Mouse (Mus musculus) forebrain, embryonic 14.5 days (tissue): ENCODE measurements around the gene Fbxo11. TPM values are rescaled to one million over a fixed set of nuclear protein-coding genes. Genes with fewer than 3 reads are reported as not detected.
A peak's percentile ranks its signal among the peaks of the same experiment; 100 is the strongest.
"Not testable (repeated sequence)": the region's sequence is repeated elsewhere in the genome, so short reads cannot be mapped to it uniquely, and the experiment has no call there.

Experiments
- ATAC-seq: fragments of 200-750 bp; cut with Nextera tagmentation; 2 replicates; pipeline ENCODE4 v1.8.0; 2017; ENCODE audit warnings: mild to moderate bottlenecking, moderate library complexity
- DNase-seq: peaks from one replicate; pipeline ENCODE4 v3.0.0-alpha.2; 2015; ENCODE audit warnings: low spot score
- H3K27ac ChIP-seq: fragments of 300-500 bp; sonication (generic); 2 replicates; pipeline ENCODE4 v1.5.1; 2014; ENCODE audit warnings: low read depth, mild to moderate bottlenecking, control low read depth, low read length, moderate library complexity
- H3K27me3 ChIP-seq: fragments of 300-500 bp; sonication (generic); replicated peaks from 2 replicates; pipeline ENCODE4 v1.6.1; 2014; ENCODE audit warnings: low read length, control low read depth, mixed read lengths; ENCODE audit not compliant: control insufficient read depth, insufficient read depth
- H3K36me3 ChIP-seq: fragments of 300-500 bp; sonication (generic); 2 replicates; pipeline ENCODE4 v1.6.1; 2014; ENCODE audit warnings: low read length, control low read depth; ENCODE audit not compliant: control insufficient read depth, insufficient read depth
- H3K4me1 ChIP-seq: fragments of 300-500 bp; sonication (generic); 2 replicates; pipeline ENCODE4 v1.6.1; 2014; ENCODE audit warnings: antibody characterized with exemption, low read length, control low read depth; ENCODE audit not compliant: control insufficient read depth, insufficient read depth
- H3K4me2 ChIP-seq: fragments of 300-500 bp; sonication (generic); 2 replicates; pipeline ENCODE4 v1.6.1; 2014; ENCODE audit warnings: mild to moderate bottlenecking, control low read depth, low read length
- H3K4me3 ChIP-seq: fragments of 300-500 bp; sonication (generic); 2 replicates; pipeline ENCODE4 v1.5.1; 2014; ENCODE audit warnings: low read depth, low read length, control low read depth
- H3K9ac ChIP-seq: fragments of 300-500 bp; sonication (generic); 2 replicates; pipeline ENCODE4 v1.6.1; 2014; ENCODE audit warnings: mild to moderate bottlenecking, low read length, control low read depth, moderate library complexity
- H3K9me3 ChIP-seq: fragments of 300-500 bp; sonication (generic); replicated peaks from 2 replicates; pipeline ENCODE4 v1.6.1; 2016; ENCODE audit warnings: low read length, control low read depth, mixed read lengths; ENCODE audit not compliant: control insufficient read depth
- WGBS: fragments of 180-500 bp; shearing (Covaris S2); extraction: QIAGEN DNeasy Blood & Tissue Kit; methylation state at CpG from one replicate; pipeline ENCODE4 v1.1.7; 2014; 5-methylcytosine and 5-hydroxymethylcytosine counted together
- polyA plus RNA-seq: library from polyadenylated mRNA; unstranded; fragments of >200 nt; fragmentation: Nextera tagmentation; extraction: Ambion mirVana; gene quantifications from 2 replicates; pipeline ENCODE4 v1.2.1, GENCODE M21; 2014

Fbxo11 gene
- polyA plus RNA-seq, 1 experiment from 2014 or later = 39.6 TPM

DNA sequence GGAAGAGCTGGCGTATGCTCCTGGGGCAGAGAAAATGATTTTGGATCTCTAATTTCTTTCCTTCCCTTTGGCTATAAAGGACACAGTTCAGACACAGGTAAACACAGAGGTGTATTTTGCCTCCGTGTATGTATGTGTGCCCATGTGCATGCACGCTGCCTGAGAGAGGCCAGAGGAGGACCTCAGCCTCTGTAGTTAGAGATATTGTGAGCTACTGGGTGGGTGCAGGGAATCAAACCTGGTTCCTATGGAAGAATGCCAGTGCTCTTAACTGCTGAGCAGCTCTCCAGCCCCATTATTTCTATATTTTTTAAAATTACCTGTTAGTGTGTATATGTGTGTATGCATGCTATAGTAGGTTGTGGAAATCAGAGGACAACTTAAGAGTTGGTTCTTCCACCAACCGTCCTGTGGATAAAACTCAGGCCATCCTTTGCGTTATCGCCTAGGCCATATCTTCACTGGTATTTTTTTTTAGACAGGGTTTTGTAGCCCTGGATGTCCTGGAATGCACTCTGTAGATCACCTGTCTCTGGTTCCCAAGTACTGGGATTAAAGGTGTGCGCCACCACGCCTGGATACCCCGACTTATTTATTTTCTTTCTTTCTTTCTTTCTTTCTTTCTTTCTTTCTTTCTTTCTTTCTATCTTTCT, 88.8 kb downstream of the Fbxo11 start:
- peak overlapping the region; percentile 99 for H3K4me3 ChIP-seq
- no peak for ATAC-seq
- WGBS = 68% methylated on average over 9 of the region's 9 CpGs

GRCm38 (mm10) chr17:87975229-87975853, 89.8 kb downstream of the Fbxo11 start:
- Histone ChIP-seq H3K9ac (peak overlapping the region; percentile 92), H3K4me1 (peaks cover 12% of the 10 kb centered on the region), H3K9me3 (no peaks in the 10 kb centered on the region), H3K36me3 (peaks cover 15% of the 10 kb centered on the region; the same call in 1 of the 2 replicates), H3K4me2 (peak overlapping the region; percentile 85), H3K27ac (peak overlapping the region; percentile 86), H3K27me3 (no peaks in the 10 kb centered on the region), H3K4me3 (peak overlapping the region; percentile 99)
- peak; percentile 69 for ATAC-seq
- WGBS = under 1% methylated on average over 55 of the region's 68 CpGs
- DNase-seq = peak; percentile 46

More for the DNA sequence above, 88.8 kb downstream of the Fbxo11 start:
- no peak for DNase-seq
- Histone ChIP-seq H3K27ac (no peak overlapping the region), H3K4me1 (peaks cover 12% of the 10 kb centered on the region), H3K27me3 (no peaks in the 10 kb centered on the region), H3K36me3 (peaks cover 22% of the 10 kb centered on the region), H3K4me2 (peak overlapping the region; percentile 85), H3K9ac (peak overlapping the region; percentile 92), H3K9me3 (no peaks in the 10 kb centered on the region)

GRCm38 (mm10) chr17:87974629-87975228, 90.4 kb downstream of the Fbxo11 start, which contains the start of gene Msh6:
TSS of gene Msh6 (plus strand) at chr17:87975062.
- WGBS = under 1% methylated on average over 60 of the region's 63 CpGs
- Histone ChIP-seq H3K9ac (peak within 1 kb of the TSS; percentile 92), H3K4me1 (peaks cover 12% of the 10 kb centered on the region)

DNA sequence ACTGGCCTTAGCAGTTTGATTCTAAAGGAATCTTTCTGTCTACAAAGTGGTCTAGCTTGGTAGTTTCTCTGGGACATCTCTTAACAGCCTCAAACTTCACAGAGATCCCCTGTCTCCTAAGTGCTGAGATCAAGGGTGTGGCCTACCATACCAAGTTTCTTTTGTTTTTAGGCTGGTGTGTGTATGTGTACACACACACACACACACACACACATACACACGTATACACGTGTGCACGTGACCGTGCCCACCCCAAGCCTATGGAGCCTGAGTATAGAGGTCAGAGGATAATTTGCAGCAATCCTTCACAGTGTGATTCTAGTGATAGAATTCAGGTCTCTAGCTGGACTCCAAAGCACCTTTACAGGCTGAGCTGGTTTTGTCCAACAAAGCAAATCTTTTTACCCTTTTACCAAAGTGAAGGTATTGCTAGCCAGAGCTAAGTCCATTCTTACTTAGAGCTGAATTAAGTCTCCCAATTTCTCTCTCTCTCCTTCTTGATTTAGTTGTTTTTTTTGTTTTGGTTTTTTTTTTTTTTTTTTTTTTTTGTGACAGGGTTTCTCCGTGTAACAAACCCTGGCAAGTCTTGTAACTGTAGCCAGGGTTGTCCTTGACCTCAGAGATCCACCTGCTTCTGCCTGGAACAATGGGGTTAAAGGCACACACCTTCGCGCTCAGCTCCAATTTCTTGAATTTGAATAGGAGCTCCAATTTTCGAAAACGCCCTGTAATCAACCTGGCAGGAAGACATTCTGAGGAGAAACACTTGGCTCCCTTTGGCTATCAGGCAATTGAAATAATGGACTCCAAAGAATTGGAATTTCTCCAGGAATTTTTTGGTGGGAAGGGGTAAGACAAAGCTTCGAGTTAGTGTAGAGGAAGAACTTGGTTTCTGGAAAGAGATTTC, 91.6 kb downstream of the Fbxo11 start:
- Histone ChIP-seq H3K4me2 (peak overlapping the region; percentile 85; the same call in 1 of the 2 replicates), H3K36me3 (peaks cover 9% of the 10 kb centered on the region; the same call in 1 of the 2 replicates), H3K27me3 (no peaks in the 10 kb centered on the region), H3K4me3 (no peak overlapping the region), H3K4me1 (peaks cover 12% of the 10 kb centered on the region), H3K9me3 (no peaks in the 10 kb centered on the region), H3K27ac (no peak overlapping the region), H3K9ac (peak overlapping the region; percentile 62; the same call in 1 of the 2 replicates)
- 65% methylated on average over 10 of the region's 10 CpGs for WGBS
- ATAC-seq (no peak), DNase-seq (no peak)

More at GRCm38 (mm10) chr17:87974629-87975228, 90.4 kb downstream of the Fbxo11 start, which contains the start of gene Msh6:
- peaks cover 11% of the 10 kb centered on the region; the same call in 1 of the 2 replicates for H3K36me3 ChIP-seq
- H3K9me3 ChIP-seq = no peaks in the 10 kb centered on the region
- H3K27me3 ChIP-seq = no peaks in the 10 kb centered on the region
- H3K4me2 ChIP-seq = peak within 1 kb of the TSS; percentile 85
- H3K4me3 ChIP-seq = peak within 1 kb of the TSS; percentile 99
- DNase-seq = peak; percentile 98
- H3K27ac ChIP-seq = peak within 1 kb of the TSS; percentile 86
- ATAC-seq = peak; percentile 99

- H3K36me3 ChIP-seq = peaks cover 3% of the 10 kb centered on the region; the same call in 1 of the 2 replicates
- no peak overlapping the region for H3K9ac ChIP-seq
- H3K9me3 ChIP-seq = no peaks in the 10 kb centered on the region
- no peak overlapping the region for H3K4me2 ChIP-seq
- DNase-seq (no peak), ATAC-seq (no peak)
- H3K27ac ChIP-seq = no peak overlapping the region
- no peaks in the 10 kb centered on the region for H3K27me3 ChIP-seq
- H3K4me1 ChIP-seq = peaks cover 12% of the 10 kb centered on the region
- WGBS = 80% methylated on average over 5 of the region's 5 CpGs
- no peak overlapping the region for H3K4me3 ChIP-seq
Measured at GRCm38 (mm10) chr17:87972856-87973255, 92.2 kb downstream of the Fbxo11 start.

- not testable (repeated sequence) for H3K4me3 ChIP-seq, H3K9ac ChIP-seq, H3K36me3 ChIP-seq, DNase-seq, H3K27me3 ChIP-seq, H3K4me2 ChIP-seq, ATAC-seq, H3K27ac ChIP-seq, H3K9me3 ChIP-seq
- WGBS = 87% methylated on average over 15 of the region's 15 CpGs
- peaks cover 12% of the 10 kb centered on the region for H3K4me1 ChIP-seq
Measured at GRCm38 (mm10) chr17:87971696-87972591, 93.1 kb downstream of the Fbxo11 start.

DNA sequence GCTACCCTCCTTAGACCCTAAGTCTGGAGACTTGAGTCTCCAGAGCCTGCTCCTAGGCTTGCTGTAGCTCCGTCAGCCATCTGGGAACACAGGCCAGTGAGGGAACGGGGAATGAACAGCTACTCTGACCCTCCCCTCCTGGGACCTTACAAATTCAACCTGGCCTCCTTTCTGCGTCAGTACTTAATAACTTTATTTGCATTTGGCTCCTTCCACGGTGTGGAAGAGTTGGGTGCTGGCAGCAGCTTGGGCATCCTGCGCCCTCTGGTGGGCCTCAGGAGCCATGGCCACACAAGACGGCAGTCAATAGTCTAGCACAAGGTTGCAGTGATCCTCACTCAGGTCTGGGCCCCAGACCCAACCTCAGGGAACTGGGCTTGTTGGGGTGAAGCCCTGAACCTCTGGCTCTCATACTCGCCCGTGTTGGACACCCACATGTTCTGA, 96.6 kb downstream of the Fbxo11 start:
- not testable (repeated sequence) for H3K27ac ChIP-seq, H3K27me3 ChIP-seq, DNase-seq, H3K4me2 ChIP-seq, H3K4me3 ChIP-seq, H3K4me1 ChIP-seq, H3K9me3 ChIP-seq, H3K36me3 ChIP-seq, H3K9ac ChIP-seq
- ATAC-seq = peak; percentile 87
- 23% methylated on average over 6 of the region's 8 CpGs for WGBS
